Mouse (Mus musculus): Measurements from ENCODE around the gene Fastkd5. TPM values are rescaled to one million over a fixed set of nuclear protein-coding genes. Genes with fewer than 3 reads are reported as not detected.
"Not testable (repeated sequence)": the region's sequence is repeated elsewhere in the genome, so short reads cannot be mapped to it uniquely, and the experiment has no call there.

The Fastkd5 gene
- total RNA-seq (2021) = 10 to 100 TPM in 1 of 2 experiments, 1 to 10 TPM in 1; 9.6 to 10.4 TPM
- long read RNA-seq, partial matches to known transcripts = 0 of 2 reads
- long read RNA-seq, other reads (novel, unspliced or antisense) = 1 of 2 reads

- peak; percentile 81 to 95 for DNase-seq (ENCODE audit: low spot score in 2 of 2)
These were observed at the start of gene Fastkd5, which contains the start of gene Ubox5 for GRCm38 (mm10) chr2:130629839-130630203. TSS of gene Fastkd5 (minus strand) at chr2:130630027. TSS of gene Ubox5 (minus strand) at chr2:130630038.

DNA sequence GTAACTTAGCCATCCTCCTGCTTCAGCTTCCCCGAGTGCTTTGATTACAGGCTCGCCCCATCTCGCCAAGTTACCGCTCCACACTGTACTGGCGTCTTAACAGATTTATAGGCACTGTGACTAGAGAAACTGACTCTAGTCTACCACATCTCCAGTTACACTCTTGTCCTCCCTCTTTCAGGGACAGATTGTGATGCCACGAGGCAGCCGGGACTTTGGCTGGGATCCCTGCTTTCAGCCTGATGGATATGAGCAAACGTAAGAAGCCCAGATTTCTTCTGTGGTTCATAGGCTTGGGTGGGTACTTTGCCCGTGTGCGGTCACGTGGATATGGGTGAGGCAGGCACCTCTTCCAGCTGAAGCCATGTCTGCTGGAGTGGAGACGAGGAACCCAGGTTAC, 49.3 kb upstream of the Fastkd5 start:
- peak; percentile 72 to 77 for DNase-seq (ENCODE audit: low spot score in 2 of 2)

DNA sequence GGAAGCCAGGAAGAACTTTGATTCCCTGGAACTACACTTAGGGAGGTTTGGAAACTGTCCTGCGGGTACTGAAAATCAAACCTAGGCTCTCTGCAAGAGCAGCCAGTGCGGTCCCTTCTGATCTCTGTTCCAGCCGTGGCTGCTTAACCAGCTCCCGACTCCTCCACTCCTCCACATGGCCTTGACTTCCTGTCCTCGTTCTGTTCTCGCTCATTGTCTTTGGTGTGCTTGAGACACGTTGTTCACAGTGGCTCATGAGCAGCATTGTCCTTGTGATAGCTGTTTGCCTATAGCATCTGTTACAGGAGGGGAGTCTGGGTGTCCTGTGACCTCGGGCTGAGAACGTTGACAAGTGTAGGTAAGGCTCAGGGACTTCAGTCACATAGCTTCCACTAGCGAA, 47.4 kb upstream of the Fastkd5 start:
- no peak for DNase-seq (ENCODE audit: low spot score in 2 of 2)

DNA sequence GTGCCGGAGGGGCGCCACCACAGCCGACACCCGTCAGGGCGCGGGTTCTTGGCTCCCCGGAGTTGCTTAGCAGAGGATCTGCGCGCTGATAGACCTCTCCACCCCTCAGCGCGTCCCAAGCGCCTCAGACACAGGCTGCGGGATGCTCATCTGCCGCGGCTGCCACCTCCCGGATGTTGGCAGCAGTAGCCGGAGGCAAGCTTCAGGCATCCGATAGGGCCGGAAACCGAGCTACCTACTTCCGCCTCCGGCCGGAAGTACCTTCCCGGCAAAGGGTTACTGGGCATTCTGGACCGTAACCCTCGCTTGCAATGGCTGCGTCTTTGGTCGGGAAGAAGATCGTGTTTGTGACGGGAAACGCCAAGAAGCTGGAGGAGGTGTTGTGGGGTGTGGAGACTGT, 37.7 kb upstream of the Fastkd5 start, which contains the start of gene Itpa:
TSS of gene Itpa (plus strand) at position 52 of the 400 bp plus-strand sequence.
- peak; percentile 86 to 91 for DNase-seq (ENCODE audit: low spot score in 2 of 2)

- DNase-seq (ENCODE audit: low spot score in 2 of 2) = peak; percentile 95 to 97
These were observed 34.4 kb upstream of the Fastkd5 start, which contains the start of gene Ddrgk1 for GRCm38 (mm10) chr2:130664102-130664701. TSS of gene Ddrgk1 (minus strand) at chr2:130664659.

DNA sequence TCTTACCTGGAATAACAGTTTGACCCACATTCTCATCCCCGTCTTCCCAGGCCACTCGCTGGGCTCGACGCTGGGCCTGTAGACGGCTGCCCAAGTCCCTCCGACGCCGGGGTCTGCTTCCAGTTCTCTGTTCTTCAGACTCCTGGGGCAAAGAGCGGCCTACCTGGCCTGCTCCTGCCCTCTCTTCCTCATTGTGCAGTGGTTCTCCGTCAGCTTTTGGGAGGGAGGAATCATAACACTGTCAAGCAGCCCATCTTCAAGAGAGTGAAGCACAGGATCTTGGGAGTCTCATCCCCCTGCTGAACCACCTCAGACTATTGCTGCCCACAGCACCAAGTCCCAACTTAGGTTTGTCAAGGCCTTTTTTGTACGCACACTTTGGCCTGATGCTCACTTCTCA, 33.5 kb upstream of the Fastkd5 start:
- DNase-seq (ENCODE audit: low spot score in 2 of 2) = no peak

DNA sequence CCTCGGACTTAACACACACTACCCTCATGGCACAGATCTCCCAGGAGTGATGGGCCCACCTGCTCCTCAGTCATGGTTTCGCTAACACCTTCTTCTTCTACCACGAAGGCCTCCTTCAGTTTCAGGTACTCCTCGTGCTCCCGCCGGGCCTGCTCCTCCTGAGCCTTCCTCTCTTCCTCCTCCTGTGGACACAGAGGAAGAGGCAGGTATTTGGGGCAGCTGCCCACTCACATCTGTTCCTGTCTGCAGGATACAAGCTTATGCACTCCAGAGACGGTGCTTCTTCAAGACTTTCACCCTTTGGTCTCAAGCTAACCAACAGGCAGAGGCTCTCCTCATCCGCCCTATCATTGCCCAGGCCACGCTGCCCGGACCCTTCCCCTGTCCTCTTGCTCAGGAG, 28.7 kb upstream of the Fastkd5 start:
- DNase-seq (ENCODE audit: low spot score in 2 of 2) = no peak

GRCm38 (mm10) chr2:130657541-130657940, 27.7 kb upstream of the Fastkd5 start:
- DNase-seq (ENCODE audit: low spot score in 2 of 2) = peak; percentile 87 to 94

- peak in 1 of 2 experiments; percentile 75 for DNase-seq (ENCODE audit: low spot score in 2 of 2)
These were observed 26.7 kb upstream of the Fastkd5 start for GRCm38 (mm10) chr2:130656536-130656935.

DNA sequence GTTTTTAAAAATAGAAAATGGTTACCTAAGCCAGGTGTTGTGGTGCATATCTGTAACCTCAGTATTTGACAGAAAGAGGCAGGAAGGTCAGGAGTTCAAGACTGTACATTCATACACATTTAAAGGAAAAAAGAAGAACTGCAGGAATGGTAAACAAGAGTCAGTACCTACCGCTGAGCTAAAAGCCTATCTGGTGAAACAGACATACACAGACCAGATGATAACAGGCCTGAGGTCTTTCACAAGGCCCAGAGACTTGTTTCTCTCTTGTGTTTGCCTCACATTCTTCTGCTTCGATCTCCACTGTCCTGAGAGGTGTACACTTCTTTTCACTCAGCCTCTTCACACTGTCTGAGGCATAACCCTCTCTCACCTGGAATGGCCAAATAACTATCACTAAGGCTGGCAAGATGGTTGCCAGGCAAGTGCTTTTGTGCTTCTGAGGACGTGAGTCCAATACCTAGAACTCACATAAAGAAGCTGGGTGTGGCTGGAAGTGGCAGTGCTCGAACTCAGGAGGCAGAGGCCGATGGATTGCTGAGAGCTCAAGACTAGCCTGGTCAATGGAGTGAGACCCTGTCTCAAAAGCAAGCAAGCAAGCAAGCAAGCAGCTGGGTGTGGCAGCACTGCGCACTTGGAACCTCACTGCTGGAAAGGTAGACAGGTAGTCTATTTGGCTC, 26.0 kb upstream of the Fastkd5 start:
- no peak for DNase-seq (ENCODE audit: low spot score in 2 of 2)

GRCm38 (mm10) chr2:130653760-130654159, 23.9 kb upstream of the Fastkd5 start:
- DNase-seq (ENCODE audit: low spot score in 2 of 2) = no peak

- no peak for DNase-seq (ENCODE audit: low spot score in 2 of 2)
These were observed 23.5 kb upstream of the Fastkd5 start for GRCm38 (mm10) chr2:130653303-130653702.

- DNase-seq (ENCODE audit: low spot score in 2 of 2) = not testable (repeated sequence)
These were observed 19.2 kb upstream of the Fastkd5 start for GRCm38 (mm10) chr2:130649028-130649427.

GRCm38 (mm10) chr2:130645198-130645597, 15.4 kb upstream of the Fastkd5 start:
- no peak for DNase-seq (ENCODE audit: low spot score in 2 of 2)

- peak; percentile 91 to 92 for DNase-seq (ENCODE audit: low spot score in 2 of 2)
These were observed 13.0 kb upstream of the Fastkd5 start, which contains the start of gene Lzts3 for GRCm38 (mm10) chr2:130642684-130643369. TSS of gene Lzts3 (minus strand) at chr2:130642803.

GRCm38 (mm10) chr2:130642197-130642660, 12.4 kb upstream of the Fastkd5 start:
- no peak for DNase-seq (ENCODE audit: low spot score in 2 of 2)

- no peak for DNase-seq (ENCODE audit: low spot score in 2 of 2)
These were observed 11.7 kb upstream of the Fastkd5 start for GRCm38 (mm10) chr2:130641351-130642025.

- DNase-seq (ENCODE audit: low spot score in 2 of 2) = no peak
These were observed 9.4 kb upstream of the Fastkd5 start for GRCm38 (mm10) chr2:130639276-130639675.

DNA sequence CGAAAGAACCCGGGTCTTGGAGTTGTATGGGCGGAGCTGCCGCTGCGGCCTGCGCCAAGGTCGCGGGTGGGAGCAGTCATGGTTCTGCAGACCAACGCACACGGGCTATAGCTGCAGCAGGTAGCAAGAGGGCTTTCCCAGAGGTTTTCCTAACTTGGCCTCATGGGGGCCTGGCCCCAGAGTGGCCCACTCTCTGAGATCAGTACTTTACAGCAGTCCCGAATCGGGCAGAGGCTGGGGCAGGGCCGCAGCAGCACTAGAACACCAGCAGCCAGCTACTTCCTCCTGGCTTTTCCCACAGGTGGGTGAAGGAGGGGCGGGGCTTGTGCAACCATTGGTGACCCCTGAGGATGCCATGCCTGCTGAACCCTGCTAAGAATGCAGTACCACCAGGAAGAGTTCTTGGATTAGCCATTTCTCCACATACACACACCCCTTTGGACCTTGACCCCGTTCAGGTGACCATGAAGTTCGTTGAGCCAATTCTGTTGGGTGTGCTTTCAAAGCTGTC, 8.3 kb upstream of the Fastkd5 start:
- no peak for DNase-seq (ENCODE audit: low spot score in 2 of 2)

- DNase-seq (ENCODE audit: low spot score in 2 of 2) = no peak
These were observed 6.0 kb upstream of the Fastkd5 start for GRCm38 (mm10) chr2:130635847-130636246.

All from layer of hippocampus, adult 18-20 months (tissue).